Mouse (Mus musculus): Measurements from ENCODE around the gene Gm21962.

Gene Gm21962

GRCm38 (mm10) chr3:137716573-137717157, 45.3 kb downstream of the Gm21962 start:
- DNase-seq (ENCODE audit: low spot score), result no peak

Measured in testis, postnatal 14 days (tissue).